Mouse (Mus musculus) ovary, postnatal 10 days (tissue): ENCODE data around the gene Nr5a2.

Source experiments
- DNase-seq: peaks from one replicate; pipeline ENCODE4 v3.0.0; 2022; ENCODE audit warnings: low spot score

The Nr5a2 gene

GRCm38 (mm10) chr1:136948511-136949275 lies 11.6 kb downstream of the Nr5a2 start:
- no peak for DNase-seq

GRCm38 (mm10) chr1:136948127-136948422 lies 12.2 kb downstream of the Nr5a2 start:
- no peak for DNase-seq

- no peak for DNase-seq
These were observed 12.7 kb downstream of the Nr5a2 start for GRCm38 (mm10) chr1:136947394-136948126.

GRCm38 (mm10) chr1:136946806-136947393 lies 13.3 kb downstream of the Nr5a2 start:
- DNase-seq = no peak

- no peak for DNase-seq
These were observed 13.8 kb downstream of the Nr5a2 start for GRCm38 (mm10) chr1:136946404-136946803.

GRCm38 (mm10) chr1:136945876-136946275 lies 14.4 kb downstream of the Nr5a2 start:
- DNase-seq = no peak

- DNase-seq = no peak
These were observed 14.8 kb downstream of the Nr5a2 start for GRCm38 (mm10) chr1:136945426-136945825.

GRCm38 (mm10) chr1:136940603-136941002 lies 19.6 kb downstream of the Nr5a2 start:
- no peak for DNase-seq

- DNase-seq = no peak
These were observed 21.0 kb downstream of the Nr5a2 start for GRCm38 (mm10) chr1:136939220-136939619.

- no peak for DNase-seq
These were observed 24.3 kb downstream of the Nr5a2 start for GRCm38 (mm10) chr1:136935960-136936324.

GRCm38 (mm10) chr1:136935316-136935959 lies 24.8 kb downstream of the Nr5a2 start:
- no peak for DNase-seq

GRCm38 (mm10) chr1:136934051-136934450 lies 26.2 kb downstream of the Nr5a2 start:
- no peak for DNase-seq

GRCm38 (mm10) chr1:136931026-136931425 lies 29.2 kb downstream of the Nr5a2 start:
- no peak for DNase-seq

- no peak for DNase-seq
These were observed 30.5 kb downstream of the Nr5a2 start for GRCm38 (mm10) chr1:136929743-136930142.

GRCm38 (mm10) chr1:136927428-136927827 lies 32.8 kb downstream of the Nr5a2 start:
- DNase-seq = no peak

GRCm38 (mm10) chr1:136926026-136926425 lies 34.2 kb downstream of the Nr5a2 start:
- DNase-seq = no peak

- no peak for DNase-seq
These were observed 40.2 kb downstream of the Nr5a2 start for GRCm38 (mm10) chr1:136920089-136920488.

- DNase-seq = no peak
These were observed 41.5 kb downstream of the Nr5a2 start for GRCm38 (mm10) chr1:136918791-136919190.

GRCm38 (mm10) chr1:136915438-136915837 lies 44.8 kb downstream of the Nr5a2 start:
- no peak for DNase-seq

- DNase-seq = no peak
These were observed 48.3 kb downstream of the Nr5a2 start for GRCm38 (mm10) chr1:136911996-136912395.

- no peak for DNase-seq
These were observed 48.7 kb downstream of the Nr5a2 start for GRCm38 (mm10) chr1:136911594-136911860.

GRCm38 (mm10) chr1:136910741-136911593 lies 49.3 kb downstream of the Nr5a2 start:
- no peak for DNase-seq
